Mouse (Mus musculus): Measurements from ENCODE around the gene Vti1a.

- TF ChIP-seq POLR2A (IDR thresholded peaks at IDR 0.05; ENCODE audit: borderline replicate concordance, insufficient read depth, low read length): no peak
- no peak for TF ChIP-seq CTCF (IDR thresholded peaks at IDR 0.05; ENCODE audit: borderline replicate concordance, insufficient read depth, low read depth, low read length)
Measured at GRCm38 (mm10) chr19:55411415-55411814, 95.3 kb downstream of the Vti1a start.
